ENCODE assay signal across 32 mouse cellular contexts in the genomic region with DNA sequence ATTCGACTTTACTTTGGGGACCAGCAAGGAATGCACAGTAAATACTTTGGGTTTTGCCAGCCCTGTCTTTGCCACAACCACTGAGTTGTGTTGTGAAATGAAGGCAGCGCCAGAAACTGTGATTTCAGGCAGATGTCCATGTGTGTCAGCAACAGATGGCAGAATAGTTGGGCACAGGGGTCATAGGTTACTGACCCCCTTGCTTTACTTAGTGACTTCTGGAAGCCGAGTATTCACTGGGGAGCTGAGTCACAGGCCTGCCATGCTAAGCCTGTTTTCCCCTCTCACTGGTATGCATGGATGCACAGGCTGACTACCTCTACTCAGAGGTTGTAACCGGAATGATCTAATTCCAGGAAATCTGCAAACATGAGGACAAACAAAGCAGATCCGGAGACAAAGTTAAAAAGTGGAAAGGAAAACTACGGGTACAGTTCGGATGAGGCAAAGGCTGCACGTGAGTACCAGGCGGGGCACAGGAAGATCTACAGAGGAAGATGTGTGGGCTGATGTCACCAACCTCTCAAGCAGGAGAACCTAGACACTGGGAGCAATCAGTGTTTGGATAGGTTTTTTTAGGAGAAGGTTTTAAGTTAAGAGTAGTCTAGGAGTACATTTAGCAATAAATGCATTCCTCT. TPM values are rescaled to one million over a fixed set of nuclear protein-coding genes. Genes with fewer than 3 reads are reported as not detected.
DNase-seq lines count a peak whose midpoint lies in the region; ATAC-seq and TF ChIP-seq lines count a peak whose summit lies in the region.
"Had no signal": no experiment of that assay in that cellular context is flagged by ENCODE, and none has a peak within 500 bp of the region (broad histone marks: within the 10 kb centered on the region; RNA-seq: fewer than 3 reads in every experiment).

No protein-coding gene starts in this region.

- no peak overlapping the region for H3K4me3 ChIP-seq in embryonic facial prominence, embryonic 14.5 days (ENCODE audit: low read depth, low read length)
- no peak overlapping the region for H3K4me3 ChIP-seq in embryonic facial prominence, embryonic 10.5 days
- H3K4me3 ChIP-seq in midbrain, embryonic 10.5 days: no peak overlapping the region
- no peak overlapping the region for H3K4me3 ChIP-seq in midbrain, postnatal 0 days (ENCODE audit: low read depth, low read length)
- H3K4me3 ChIP-seq in forebrain, embryonic 10.5 days: no peak overlapping the region
- H3K4me3 ChIP-seq: embryonic facial prominence, embryonic 12.5 days; forebrain, embryonic 12.5 days; heart, embryonic 15.5 days; hindbrain, embryonic 12.5 days; neural tube, embryonic 13.5 days had no signal

- no peaks in the 10 kb centered on the region for H3K36me3 ChIP-seq in embryonic facial prominence, embryonic 14.5 days (ENCODE audit: control insufficient read depth, insufficient read depth, low read length)
- no peaks in the 10 kb centered on the region for H3K36me3 ChIP-seq in embryonic facial prominence, embryonic 10.5 days (replicated peaks)
- H3K36me3 ChIP-seq in midbrain, embryonic 10.5 days: no peaks in the 10 kb centered on the region
- no peaks in the 10 kb centered on the region for H3K36me3 ChIP-seq in midbrain, postnatal 0 days (ENCODE audit: insufficient read depth, low read length)
- H3K36me3 ChIP-seq in forebrain, embryonic 10.5 days (replicated peaks): no peaks in the 10 kb centered on the region
- H3K36me3 ChIP-seq: embryonic facial prominence, embryonic 12.5 days; forebrain, embryonic 12.5 days; heart, embryonic 15.5 days; hindbrain, embryonic 12.5 days; neural tube, embryonic 13.5 days had no signal

- intact Hi-C loops in left cerebral cortex, postnatal 4 days (cut with DNase I): no loop called here

- H3K9me3 ChIP-seq in embryonic facial prominence, embryonic 14.5 days (ENCODE audit: control insufficient read depth, low read length): no peaks in the 10 kb centered on the region
- H3K9me3 ChIP-seq in embryonic facial prominence, embryonic 10.5 days: no peaks in the 10 kb centered on the region
- H3K9me3 ChIP-seq in midbrain, embryonic 10.5 days (replicated peaks): no peaks in the 10 kb centered on the region
- H3K9me3 ChIP-seq in midbrain, postnatal 0 days (ENCODE audit: low read length): no peaks in the 10 kb centered on the region
- H3K9me3 ChIP-seq in forebrain, embryonic 10.5 days: no peaks in the 10 kb centered on the region
- H3K9me3 ChIP-seq: embryonic facial prominence, embryonic 12.5 days; forebrain, embryonic 12.5 days; heart, embryonic 15.5 days; hindbrain, embryonic 12.5 days; neural tube, embryonic 13.5 days had no signal

- H3K4me1 ChIP-seq in embryonic facial prominence, embryonic 14.5 days (ENCODE audit: control insufficient read depth, insufficient read depth, low read length): no peaks in the 10 kb centered on the region
- peaks cover 6% of the 10 kb centered on the region for H3K4me1 ChIP-seq in embryonic facial prominence, embryonic 10.5 days
- peaks cover 6% of the 10 kb centered on the region for H3K4me1 ChIP-seq in midbrain, embryonic 10.5 days
- peaks cover 9% of the 10 kb centered on the region; the same call in 1 of the 2 replicates for H3K4me1 ChIP-seq in midbrain, postnatal 0 days (ENCODE audit: insufficient read depth, low read length)
- H3K4me1 ChIP-seq in forebrain, embryonic 10.5 days: 0 out of 2 replicates have a peak, but pooled peaks cover 7% of the 10 kb centered on the region
- H3K4me1 ChIP-seq: embryonic facial prominence, embryonic 12.5 days; forebrain, embryonic 12.5 days; hindbrain, embryonic 12.5 days; neural tube, embryonic 13.5 days had no signal

- no peaks in the 10 kb centered on the region for H3K27me3 ChIP-seq in embryonic facial prominence, embryonic 14.5 days (replicated peaks; ENCODE audit: control insufficient read depth, insufficient read depth, low read length)
- no peaks in the 10 kb centered on the region for H3K27me3 ChIP-seq in embryonic facial prominence, embryonic 10.5 days (replicated peaks; ENCODE audit: low read depth, poor library complexity, severe bottlenecking)
- no peaks in the 10 kb centered on the region for H3K27me3 ChIP-seq in midbrain, embryonic 10.5 days (ENCODE audit: low read depth, poor library complexity, severe bottlenecking)
- H3K27me3 ChIP-seq in midbrain, postnatal 0 days (ENCODE audit: insufficient read depth, low read length): no peaks in the 10 kb centered on the region
- no peaks in the 10 kb centered on the region for H3K27me3 ChIP-seq in forebrain, embryonic 10.5 days (ENCODE audit: poor library complexity, severe bottlenecking)
- H3K27me3 ChIP-seq: embryonic facial prominence, embryonic 12.5 days; forebrain, embryonic 12.5 days; heart, embryonic 15.5 days; hindbrain, embryonic 12.5 days; neural tube, embryonic 13.5 days had no signal

- no peak overlapping the region for H3K4me2 ChIP-seq in embryonic facial prominence, embryonic 14.5 days (ENCODE audit: low read depth, low read length)
- H3K4me2 ChIP-seq in midbrain, postnatal 0 days (ENCODE audit: low read depth, low read length, poor library complexity, severe bottlenecking): no peak overlapping the region
- H3K4me2 ChIP-seq: embryonic facial prominence, embryonic 12.5 days; forebrain, embryonic 12.5 days; heart, embryonic 15.5 days; hindbrain, embryonic 12.5 days; lung, embryonic 14.5 days; midbrain, embryonic 11.5 days; neural tube, embryonic 13.5 days had no signal

- DNase-seq in embryonic facial prominence, embryonic 14.5 days (ENCODE audit: low spot score): peak; percentile 3
- DNase-seq in embryonic facial prominence, embryonic 10.5 days (ENCODE audit: low spot score): no peak
- peak; percentile 17 for DNase-seq in midbrain, embryonic 10.5 days (ENCODE audit: low spot score)
- DNase-seq in midbrain, postnatal 0 days (ENCODE audit: low spot score): no peak
- DNase-seq in embryo, embryonic 10.5 days (ENCODE audit: low spot score): peak; percentile 55
- no peak for DNase-seq in forebrain, embryonic 10.5 days (ENCODE audit: extremely low spot score, low spot score)
- no peak for DNase-seq in urinary bladder, postnatal 14 days (ENCODE audit: low spot score)
- no peak for DNase-seq in left cerebral cortex, postnatal 4 days
- DNase-seq: adrenal gland, adult 8-10 months; cerebellum, adult 9-10 months; forebrain, postnatal 0 days; gastrocnemius, postnatal 10 days; kidney, adult 8-10 months; kidney, postnatal 10 days; lung, embryonic 14.5 days; lung, postnatal 14 days; thymus, postnatal 4 days had no signal

- no peak overlapping the region for H3K27ac ChIP-seq in embryonic facial prominence, embryonic 14.5 days (replicated peaks; ENCODE audit: low read depth, low read length)
- no peak overlapping the region for H3K27ac ChIP-seq in embryonic facial prominence, embryonic 10.5 days (replicated peaks)
- no peak overlapping the region for H3K27ac ChIP-seq in midbrain, embryonic 10.5 days (replicated peaks)
- H3K27ac ChIP-seq in midbrain, postnatal 0 days (ENCODE audit: low read depth, low read length): no peak overlapping the region
- H3K27ac ChIP-seq in forebrain, embryonic 10.5 days: no peak overlapping the region
- H3K27ac ChIP-seq: embryonic facial prominence, embryonic 12.5 days; forebrain, embryonic 12.5 days; heart, embryonic 15.5 days; hindbrain, embryonic 12.5 days; liver, embryonic 14.5 days; neural tube, embryonic 13.5 days had no signal

- no peak for ATAC-seq in embryonic facial prominence, embryonic 14.5 days (ENCODE audit: low read depth)
- ATAC-seq in midbrain, postnatal 0 days (ENCODE audit: low FRiP score): no peak
- ATAC-seq: forebrain, postnatal 0 days; intestine, embryonic 16.5 days; midbrain, embryonic 16.5 days had no signal

- WGBS in embryonic facial prominence, embryonic 14.5 days: 54% methylated on average over 9 of the region's 9 CpGs
- 63% methylated on average over 9 of the region's 9 CpGs for WGBS in embryonic facial prominence, embryonic 10.5 days
- WGBS in midbrain, embryonic 10.5 days: 64% methylated on average over 9 of the region's 9 CpGs
- WGBS in midbrain, postnatal 0 days: 75% methylated on average over 9 of the region's 9 CpGs
- 75% methylated on average over 9 of the region's 9 CpGs for WGBS in forebrain, embryonic 10.5 days

- no peak for TF ChIP-seq CTCF in midbrain, postnatal 0 days (IDR thresholded peaks at IDR 0.05)

- H3K9ac ChIP-seq in embryonic facial prominence, embryonic 14.5 days (ENCODE audit: low read depth, low read length): no peak overlapping the region
- H3K9ac ChIP-seq in midbrain, postnatal 0 days (replicated peaks; ENCODE audit: low read length, poor library complexity, severe bottlenecking): no peak overlapping the region
- H3K9ac ChIP-seq: embryonic facial prominence, embryonic 12.5 days; forebrain, embryonic 12.5 days; forebrain, postnatal 0 days; heart, embryonic 15.5 days; hindbrain, embryonic 12.5 days; liver, embryonic 14.5 days; lung, embryonic 14.5 days; neural tube, embryonic 13.5 days had no signal

RNA-seq across cellular contexts. Expression of a gene that starts 47.3 kb away (rescaled TPM):
- 0.10 TPM in 1 of 2 replicates, not detected in the other for polyA plus RNA-seq in embryonic facial prominence, embryonic 14.5 days (2014; fragmentation: Nextera tagmentation; extraction: Ambion mirVana)
- not detected in 2 replicates for polyA plus RNA-seq in embryonic facial prominence, embryonic 10.5 days (2016; fragmentation: Nextera tagmentation; extraction: Ambion mirVana)
- not detected in 2 replicates for polyA plus RNA-seq in midbrain, embryonic 10.5 days (2016; fragmentation: Nextera tagmentation; extraction: Ambion mirVana)
- not detected in 2 replicates for total RNA-seq in midbrain, postnatal 0 days (2014; rRNA removed)
- polyA plus RNA-seq in midbrain, postnatal 0 days (2015; fragmentation: Nextera tagmentation; extraction: Ambion mirVana): 0.53 TPM in 1 of 2 replicates, not detected in the other
- not detected in 2 replicates for polyA plus RNA-seq in forebrain, embryonic 10.5 days (2016; fragmentation: Nextera tagmentation; extraction: Ambion mirVana)
- total RNA-seq in left cerebral cortex, postnatal 4 days (2021): not detected
- total RNA-seq: adrenal gland, adult 8-10 months; forebrain, postnatal 0 days; heart, postnatal 25 days; layer of hippocampus, adult 18-20 months; layer of hippocampus, postnatal 14 days; left cerebral cortex, adult 8-10 months; left cerebral cortex, postnatal 36 days had no signal
- polyA plus RNA-seq: forebrain, embryonic 12.5 days; heart, embryonic 15.5 days; hindbrain, embryonic 12.5 days; midbrain, embryonic 11.5 days; midbrain, embryonic 16.5 days; neural tube, embryonic 13.5 days; testis, adult 2 months had no signal

Comparison
In these comparisons a context has a peak if more than half of its experiments do, and no peak if none do; other contexts are left out.
1. DNase-seq: peak in embryonic facial prominence, embryonic 14.5 days (single experiment), midbrain, embryonic 10.5 days (single experiment) and embryo, embryonic 10.5 days (single experiment); none in embryonic facial prominence, embryonic 10.5 days (single experiment), midbrain, postnatal 0 days (single experiment), forebrain, embryonic 10.5 days (single experiment), urinary bladder, postnatal 14 days (single experiment) and left cerebral cortex, postnatal 4 days (single experiment).